Mouse (Mus musculus) left cerebral cortex, postnatal 10 days (tissue): Measurements from ENCODE around the gene Rps16. TPM values are rescaled to one million over a fixed set of nuclear protein-coding genes. Genes with fewer than 3 reads are reported as not detected.

Experiments used
- DNase-seq, 2 experiments: peaks; one replicate each; pipeline ENCODE4 v3.0.0; 2021 to 2022; ENCODE audit warnings: low spot score in 2 of 2, mixed read lengths in 1 of 2; ENCODE audit errors: extremely low spot score in 1 of 2
- intact Hi-C: fragments of 180-260 bp; cut with DNase I; formaldehyde crosslinking; loops from one replicate; pipeline ENCODE4 v1.15.1; 2025
- total RNA-seq, 2 experiments: library from RNA; stranded (reverse); gene quantifications; 2 replicates each; pipeline ENCODE4 v1.2.3; 2021

Gene Rps16
- total RNA-seq, 2 experiments from 2014 or later = 642 to 668 TPM

GRCm38 (mm10) chr7:28339213-28339917 is 11.1 kb upstream of the Rps16 start:
- intact Hi-C loops = no loop called here
- peak; percentile 27 to 70 for DNase-seq

GRCm38 (mm10) chr7:28341381-28341780 is 9.1 kb upstream of the Rps16 start:
- no peak for DNase-seq
- intact Hi-C loops = no loop called here

GRCm38 (mm10) chr7:28344637-28345036 is 5.8 kb upstream of the Rps16 start:
- peak in 1 of 2 experiments; percentile 50 for DNase-seq
- intact Hi-C loops = no loop called here

GRCm38 (mm10) chr7:28347746-28348145 is 2.7 kb upstream of the Rps16 start:
- intact Hi-C loops = no loop called here

GRCm38 (mm10) chr7:28348601-28349000 is 1.9 kb upstream of the Rps16 start:
- no peak for DNase-seq
- intact Hi-C loops = no loop called here

More at GRCm38 (mm10) chr7:28347746-28348145, 2.7 kb upstream of the Rps16 start:
- no peak for DNase-seq

- intact Hi-C loops = no loop called here
- no peak for DNase-seq
These were observed 1.3 kb downstream of the Rps16 start for GRCm38 (mm10) chr7:28351676-28352191.

GRCm38 (mm10) chr7:28353267-28353666 is 2.8 kb downstream of the Rps16 start:
- intact Hi-C loops = no loop called here
- DNase-seq = no peak

- intact Hi-C loops = no loop called here
- no peak for DNase-seq
These were observed 3.7 kb downstream of the Rps16 start for GRCm38 (mm10) chr7:28354113-28354581.

GRCm38 (mm10) chr7:28354596-28354995 is 4.1 kb downstream of the Rps16 start:
- DNase-seq = no peak
- intact Hi-C loops = no loop called here

GRCm38 (mm10) chr7:28355221-28355620 is 4.8 kb downstream of the Rps16 start:
- DNase-seq = no peak
- intact Hi-C loops = no loop called here

GRCm38 (mm10) chr7:28356981-28357380 is 6.5 kb downstream of the Rps16 start:
- intact Hi-C loops = no loop called here
- peak in 1 of 2 experiments; percentile 85 for DNase-seq

- no peak for DNase-seq
- intact Hi-C loops = no loop called here
These were observed 7.5 kb downstream of the Rps16 start for GRCm38 (mm10) chr7:28357984-28358383.

GRCm38 (mm10) chr7:28358431-28358830 is 8.0 kb downstream of the Rps16 start:
- DNase-seq = no peak
- intact Hi-C loops = no loop called here

- DNase-seq = peak in 1 of 2 experiments; percentile 56
- intact Hi-C loops = no loop called here
These were observed 9.4 kb downstream of the Rps16 start for GRCm38 (mm10) chr7:28359854-28360253.

GRCm38 (mm10) chr7:28360291-28360690 is 9.8 kb downstream of the Rps16 start:
- intact Hi-C loops = no loop called here

GRCm38 (mm10) chr7:28361647-28362341 is 11.3 kb downstream of the Rps16 start:
- peak in 1 of 2 experiments; percentile 31 for DNase-seq
- intact Hi-C loops = no loop called here

More at GRCm38 (mm10) chr7:28360291-28360690, 9.8 kb downstream of the Rps16 start:
- DNase-seq = no peak

GRCm38 (mm10) chr7:28362441-28363060 is 12.1 kb downstream of the Rps16 start:
- no peak for DNase-seq
- intact Hi-C loops = no loop called here

- intact Hi-C loops = no loop called here
- DNase-seq = no peak
These were observed 17.3 kb downstream of the Rps16 start for GRCm38 (mm10) chr7:28367663-28368275.

- DNase-seq = no peak
- intact Hi-C loops = no loop called here
These were observed 17.9 kb downstream of the Rps16 start for GRCm38 (mm10) chr7:28368276-28368920.
